Mouse (Mus musculus) ES-E14 (cell line): ENCODE measurements around the gene Lsm4.

ENCODE experiments used
- CHD2 ChIP-seq: IDR thresholded peaks from 2 replicates; pipeline ENCODE4 v1.6.1; 2014; ENCODE audit warnings: mild to moderate bottlenecking, low read depth, low read length, inconsistent platforms
- HCFC1 ChIP-seq: IDR thresholded peaks from 2 replicates; pipeline ENCODE4 v1.6.1; 2012; ENCODE audit warnings: low read length, inconsistent platforms, borderline replicate concordance; ENCODE audit not compliant: insufficient read depth
- MAFK ChIP-seq: IDR thresholded peaks from 2 replicates; pipeline ENCODE4 v1.6.1; 2014; ENCODE audit warnings: mild to moderate bottlenecking, low read depth, low read length, inconsistent platforms; ENCODE audit not compliant: insufficient read depth
- ZC3H11A ChIP-seq: IDR thresholded peaks from 2 replicates; pipeline ENCODE4 v1.6.1; 2012; ENCODE audit warnings: low read depth, mild to moderate bottlenecking, inconsistent platforms, low read length, borderline replicate concordance

DNA sequence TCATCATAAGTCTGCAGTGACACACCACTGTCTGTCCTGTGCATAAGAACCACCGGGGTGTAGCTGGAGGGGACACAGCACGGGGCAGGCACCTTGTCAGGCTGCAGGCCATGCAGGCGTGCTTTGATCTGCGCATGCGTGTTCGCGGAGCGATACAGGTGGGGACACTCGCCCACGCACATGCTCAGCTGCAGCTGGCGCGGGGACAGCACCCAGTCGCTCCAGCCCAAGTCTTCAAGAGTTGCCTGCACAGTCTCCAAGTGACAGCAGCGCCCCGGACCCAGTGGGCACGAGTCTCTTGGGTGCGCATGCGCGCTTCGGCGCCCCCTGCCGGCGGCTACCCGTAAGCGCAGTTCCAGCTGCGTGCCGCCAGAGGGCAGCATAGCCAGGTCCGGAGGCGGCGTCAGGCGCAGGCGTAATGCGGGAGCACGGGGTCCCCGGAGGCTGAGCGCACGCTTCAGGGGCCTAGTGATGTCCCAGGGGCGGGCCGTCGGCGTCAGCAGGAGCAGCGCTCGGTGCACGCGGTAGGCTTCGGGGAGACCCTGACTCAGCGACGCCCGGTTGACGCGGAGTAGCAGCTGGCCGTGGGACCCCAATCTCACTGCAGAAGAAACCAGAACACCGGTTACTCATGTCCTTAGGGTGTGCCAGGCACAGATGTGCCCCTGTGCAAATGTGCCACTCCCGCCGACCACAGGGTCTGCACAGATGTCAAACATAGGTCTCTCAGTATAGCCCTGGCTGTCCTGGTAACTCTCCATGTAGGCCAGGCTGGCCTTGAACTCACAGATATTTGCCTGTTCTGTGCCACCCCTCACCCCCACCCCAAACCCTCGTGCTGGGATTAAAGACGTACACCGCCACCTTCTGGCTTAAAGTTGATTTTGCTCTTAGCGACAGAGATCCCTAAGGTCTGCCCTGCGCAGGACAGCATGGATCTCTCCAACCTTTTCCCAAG is 43.2 kb upstream of the Lsm4 start:
- TF ChIP-seq HCFC1, result peak; percentile 66; the same call in 1 of the 2 replicates
- no peak for TF ChIP-seq ZC3H11A
- no peak for TF ChIP-seq MAFK
- TF ChIP-seq CHD2, result no peak
